Mouse (Mus musculus): ENCODE data around the gene Ddx18. TPM values are rescaled to one million over a fixed set of nuclear protein-coding genes. Genes with fewer than 3 reads are reported as not detected.

Ddx18 gene
- polyA plus RNA-seq, 1 experiment from 2014 or later: 53.3 TPM

DNA sequence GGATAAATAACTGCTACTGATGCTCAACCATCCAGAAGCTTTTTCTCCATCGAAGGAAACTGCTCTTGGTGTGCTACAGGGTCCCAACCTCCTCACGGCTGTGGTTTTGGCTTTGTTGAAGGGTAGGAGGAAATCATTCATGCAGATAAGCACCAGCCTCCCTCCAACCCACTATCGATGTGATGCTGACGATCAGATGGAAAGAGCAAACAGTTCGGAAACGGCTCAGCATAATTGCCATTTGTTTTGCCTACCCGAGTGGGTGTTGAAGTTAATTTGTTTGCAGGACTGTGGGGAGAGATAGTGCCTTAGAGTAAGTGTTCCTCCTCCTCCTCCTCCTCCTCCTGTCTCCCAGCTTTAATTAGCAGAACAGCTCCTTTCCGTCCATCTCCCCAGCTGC lies 27.4 kb downstream of the Ddx18 start:
- ATAC-seq (ENCODE audit: insufficient read depth, low FRiP score): no peak
- no peak overlapping the region for H3K4me2 ChIP-seq (ENCODE audit: low read depth, low read length)
- no peaks in the 10 kb centered on the region for H3K27me3 ChIP-seq (ENCODE audit: control insufficient read depth, insufficient read depth, low read length)
- 54% methylated on average over 8 of the region's 8 CpGs for WGBS
- no peaks in the 10 kb centered on the region for H3K9me3 ChIP-seq (replicated peaks; ENCODE audit: control insufficient read depth, low read length)
- no peak overlapping the region for H3K9ac ChIP-seq (ENCODE audit: low read length)
- H3K27ac ChIP-seq (ENCODE audit: low read length): no peak overlapping the region
- no peak overlapping the region for H3K4me3 ChIP-seq (replicated peaks; ENCODE audit: low read length)
- no peaks in the 10 kb centered on the region for H3K4me1 ChIP-seq (ENCODE audit: control insufficient read depth, insufficient read depth, low read length)
- H3K36me3 ChIP-seq (ENCODE audit: control insufficient read depth, insufficient read depth, low read length): no peaks in the 10 kb centered on the region

DNA sequence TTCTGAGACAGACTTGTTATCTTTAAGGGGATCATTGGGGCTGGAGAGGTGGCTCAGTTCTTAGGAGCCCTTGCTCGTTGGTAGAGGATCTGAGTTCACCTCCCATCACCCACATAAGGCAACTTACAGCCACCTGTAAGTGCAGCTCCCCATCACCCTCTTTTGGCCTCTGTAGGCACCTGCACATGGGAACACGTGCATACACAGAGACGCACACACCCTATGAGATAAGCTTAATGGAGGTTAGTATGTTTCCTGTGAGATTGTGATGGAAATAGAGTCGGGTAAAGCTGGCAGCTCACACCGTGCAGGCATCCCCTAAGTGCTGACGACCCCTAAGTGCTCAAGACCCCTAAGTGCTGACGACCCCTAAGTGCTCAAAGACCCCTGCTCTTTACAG lies 36.4 kb downstream of the Ddx18 start:
- ATAC-seq (ENCODE audit: insufficient read depth, low FRiP score): no peak
- Histone ChIP-seq H3K9ac (ENCODE audit: low read length) (no peak overlapping the region), H3K4me3 (replicated peaks; ENCODE audit: low read length) (no peak overlapping the region), H3K27me3 (ENCODE audit: control insufficient read depth, insufficient read depth, low read length) (peaks cover 17% of the 10 kb centered on the region), H3K36me3 (ENCODE audit: control insufficient read depth, insufficient read depth, low read length) (no peaks in the 10 kb centered on the region), H3K4me2 (ENCODE audit: low read depth, low read length) (no peak overlapping the region), H3K9me3 (replicated peaks; ENCODE audit: control insufficient read depth, low read length) (no peaks in the 10 kb centered on the region), H3K4me1 (ENCODE audit: control insufficient read depth, insufficient read depth, low read length) (peaks cover 7% of the 10 kb centered on the region; the same call in 1 of the 2 replicates), H3K27ac (ENCODE audit: low read length) (no peak overlapping the region)
- 62% methylated on average over 7 of the region's 7 CpGs for WGBS

DNA sequence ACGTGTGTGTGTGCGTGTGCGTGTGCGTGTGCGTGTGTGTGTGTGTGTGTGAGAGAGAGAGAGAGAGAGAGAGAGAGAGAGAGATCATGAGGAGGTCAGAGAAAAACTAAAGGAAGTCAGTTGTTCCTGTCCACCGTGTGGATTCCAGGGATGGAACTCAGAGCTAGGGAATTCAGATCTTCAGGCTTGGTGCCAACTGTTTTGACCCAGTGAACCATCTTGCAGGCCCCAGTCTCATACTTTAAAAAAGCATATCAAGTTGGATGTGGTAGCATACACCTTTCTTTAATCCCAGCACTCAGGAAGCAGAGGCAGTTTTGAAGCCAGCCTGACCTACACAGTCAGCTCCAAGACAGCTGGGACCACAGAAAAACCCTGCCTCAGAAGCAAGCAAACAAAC lies 38.5 kb downstream of the Ddx18 start:
- H3K4me1 ChIP-seq (ENCODE audit: control insufficient read depth, insufficient read depth, low read length): peaks cover 7% of the 10 kb centered on the region; the same call in 1 of the 2 replicates
- no peak overlapping the region for H3K9ac ChIP-seq (ENCODE audit: low read length)
- no peak overlapping the region for H3K27ac ChIP-seq (ENCODE audit: low read length)
- 89% methylated on average over 6 of the region's 6 CpGs for WGBS
- no peak for ATAC-seq (ENCODE audit: insufficient read depth, low FRiP score)
- H3K36me3 ChIP-seq (ENCODE audit: control insufficient read depth, insufficient read depth, low read length): no peaks in the 10 kb centered on the region
- no peaks in the 10 kb centered on the region for H3K9me3 ChIP-seq (replicated peaks; ENCODE audit: control insufficient read depth, low read length)
- H3K4me3 ChIP-seq (replicated peaks; ENCODE audit: low read length): no peak overlapping the region
- H3K27me3 ChIP-seq (ENCODE audit: control insufficient read depth, insufficient read depth, low read length): peaks cover 17% of the 10 kb centered on the region
- no peak overlapping the region for H3K4me2 ChIP-seq (ENCODE audit: low read depth, low read length)

DNA sequence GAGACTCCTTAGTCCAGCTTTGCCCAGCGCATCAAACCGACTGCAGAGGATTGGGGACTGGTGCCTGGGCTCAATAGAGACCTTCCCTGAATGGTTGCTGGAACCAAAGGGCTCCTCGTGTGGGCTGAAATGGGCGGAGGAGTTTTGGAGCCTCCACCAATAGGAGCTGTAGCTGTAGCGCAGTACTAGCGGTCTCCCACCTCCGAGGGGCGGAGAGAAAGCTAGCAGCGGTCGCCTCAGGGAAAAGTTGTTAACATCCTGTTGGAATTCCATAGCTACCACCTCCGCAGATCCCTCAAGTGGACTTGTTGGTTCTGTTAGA lies 39.4 kb downstream of the Ddx18 start, which contains the start of gene Htr5b:
TSS of gene Htr5b (minus strand) at position 67 of the 322 bp plus-strand sequence.
- peak; percentile 76; the same call in 1 of the 2 replicates for ATAC-seq (ENCODE audit: insufficient read depth, low FRiP score)

DNA sequence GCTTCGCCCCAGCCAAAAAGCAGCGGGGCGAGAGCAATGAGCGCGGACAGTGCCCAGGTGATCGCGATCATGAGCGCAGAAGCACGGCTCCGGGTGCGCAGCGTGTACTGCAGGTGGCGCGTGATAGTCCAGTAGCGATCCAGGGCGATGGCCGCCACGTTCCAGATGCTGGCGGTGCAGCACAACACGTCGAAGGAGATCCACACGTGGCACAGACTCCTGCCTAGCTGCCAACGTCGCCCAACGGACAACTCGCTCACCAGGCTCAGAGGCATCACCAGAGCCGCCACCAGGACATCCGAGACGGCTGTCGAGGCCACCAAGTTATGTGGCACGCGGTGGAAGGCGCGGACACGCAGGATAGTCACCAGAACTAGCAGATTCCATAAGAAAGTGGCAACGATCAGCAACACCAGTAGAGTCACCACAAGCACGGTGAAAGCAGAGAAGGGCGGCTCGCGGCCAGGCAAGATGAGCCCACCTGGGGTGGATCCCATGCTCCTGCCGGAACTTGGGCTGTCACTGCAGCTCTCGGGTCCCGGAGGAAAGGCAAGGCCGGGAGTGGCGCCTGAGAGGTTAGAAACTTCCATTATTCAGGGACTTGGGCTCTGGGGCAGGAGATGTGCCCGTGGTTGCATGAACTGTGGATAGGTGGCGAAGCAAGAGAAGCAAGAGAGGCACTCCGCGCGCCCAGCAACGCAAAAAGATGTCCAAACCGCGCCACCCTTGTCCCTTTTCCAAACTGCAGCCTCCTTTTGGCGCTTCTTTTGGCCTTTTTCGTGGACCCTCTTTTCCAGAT lies 40.0 kb downstream of the Ddx18 start:
- peak overlapping the region; percentile 61 for H3K4me2 ChIP-seq (ENCODE audit: low read depth, low read length)
- H3K36me3 ChIP-seq (ENCODE audit: control insufficient read depth, insufficient read depth, low read length): no peaks in the 10 kb centered on the region
- no peak for ATAC-seq (ENCODE audit: insufficient read depth, low FRiP score)
- H3K27ac ChIP-seq (ENCODE audit: low read length): no peak overlapping the region
- H3K4me1 ChIP-seq (ENCODE audit: control insufficient read depth, insufficient read depth, low read length): peaks cover 7% of the 10 kb centered on the region; the same call in 1 of the 2 replicates
- H3K9ac ChIP-seq (ENCODE audit: low read length): no peak overlapping the region
- 11% methylated on average over 55 of the region's 55 CpGs for WGBS
- peak overlapping the region; percentile 38 for H3K4me3 ChIP-seq (replicated peaks; ENCODE audit: low read length)
- peaks cover 17% of the 10 kb centered on the region for H3K27me3 ChIP-seq (ENCODE audit: control insufficient read depth, insufficient read depth, low read length)
- no peaks in the 10 kb centered on the region for H3K9me3 ChIP-seq (replicated peaks; ENCODE audit: control insufficient read depth, low read length)

More for the DNA sequence above, 39.4 kb downstream of the Ddx18 start, which contains the start of gene Htr5b:
- Histone ChIP-seq H3K4me1 (ENCODE audit: control insufficient read depth, insufficient read depth, low read length) (peaks cover 7% of the 10 kb centered on the region; the same call in 1 of the 2 replicates), H3K27me3 (ENCODE audit: control insufficient read depth, insufficient read depth, low read length) (peaks cover 17% of the 10 kb centered on the region), H3K9ac (ENCODE audit: low read length) (no peak within 1 kb of the TSS), H3K4me2 (ENCODE audit: low read depth, low read length) (peak within 1 kb of the TSS; percentile 61), H3K9me3 (replicated peaks; ENCODE audit: control insufficient read depth, low read length) (no peaks in the 10 kb centered on the region), H3K36me3 (ENCODE audit: control insufficient read depth, insufficient read depth, low read length) (no peaks in the 10 kb centered on the region), H3K4me3 (replicated peaks; ENCODE audit: low read length) (peak within 1 kb of the TSS; percentile 38), H3K27ac (ENCODE audit: low read length) (no peak within 1 kb of the TSS)
- WGBS: 4% methylated on average over 11 of the region's 11 CpGs

DNA sequence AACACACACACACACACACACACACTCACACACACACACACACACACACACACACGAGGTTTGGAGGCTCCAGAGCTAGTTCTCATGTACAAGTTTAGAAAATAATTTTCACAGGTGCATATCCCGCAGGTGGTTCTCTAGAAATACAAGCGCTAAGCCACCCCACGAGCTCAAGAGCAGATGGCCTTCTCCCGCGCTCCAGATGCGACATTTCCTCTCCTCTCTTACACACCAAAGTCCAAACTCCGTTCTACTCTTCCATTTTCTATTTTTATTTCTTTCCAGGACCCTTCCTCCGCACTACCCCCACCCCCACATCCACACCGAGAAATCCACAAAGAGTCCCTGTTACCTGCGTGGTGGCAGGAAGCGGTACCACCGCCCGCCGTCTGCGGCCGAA lies 40.7 kb downstream of the Ddx18 start:
- H3K4me3 ChIP-seq (replicated peaks; ENCODE audit: low read length): peak overlapping the region; percentile 38; the same call in 1 of the 2 replicates
- no peak overlapping the region for H3K9ac ChIP-seq (ENCODE audit: low read length)
- no peak for ATAC-seq (ENCODE audit: insufficient read depth, low FRiP score)
- peaks cover 17% of the 10 kb centered on the region for H3K27me3 ChIP-seq (ENCODE audit: control insufficient read depth, insufficient read depth, low read length)
- peak overlapping the region; percentile 61 for H3K4me2 ChIP-seq (ENCODE audit: low read depth, low read length)
- H3K9me3 ChIP-seq (replicated peaks; ENCODE audit: control insufficient read depth, low read length): no peaks in the 10 kb centered on the region
- peaks cover 7% of the 10 kb centered on the region; the same call in 1 of the 2 replicates for H3K4me1 ChIP-seq (ENCODE audit: control insufficient read depth, insufficient read depth, low read length)
- H3K36me3 ChIP-seq (ENCODE audit: control insufficient read depth, insufficient read depth, low read length): no peaks in the 10 kb centered on the region
- H3K27ac ChIP-seq (ENCODE audit: low read length): no peak overlapping the region
- WGBS: 42% methylated on average over 17 of the region's 17 CpGs

DNA sequence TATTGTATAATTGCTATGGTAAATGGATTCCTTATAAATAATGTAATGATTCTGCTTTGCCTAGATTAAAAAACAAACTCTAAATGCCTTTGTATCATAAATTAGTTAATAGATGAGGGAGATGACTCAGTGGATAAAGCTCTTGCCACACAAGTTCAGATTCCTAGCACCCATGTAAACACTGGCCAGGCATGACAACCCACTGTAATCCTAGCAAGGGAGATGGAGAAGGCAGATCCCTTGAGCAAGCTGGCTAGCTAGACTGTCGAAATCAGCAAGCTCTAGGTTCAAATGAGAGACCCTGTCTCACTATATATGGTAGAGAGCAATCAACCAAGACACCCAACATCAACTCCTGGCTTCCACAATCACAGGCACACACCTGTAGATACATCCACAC lies 49.2 kb downstream of the Ddx18 start:
- no peaks in the 10 kb centered on the region for H3K27me3 ChIP-seq (ENCODE audit: control insufficient read depth, insufficient read depth, low read length)
- H3K4me3 ChIP-seq (replicated peaks; ENCODE audit: low read length): no peak overlapping the region
- 64% methylated on average over 1 of the region's 1 CpGs for WGBS
- H3K4me2 ChIP-seq (ENCODE audit: low read depth, low read length): no peak overlapping the region
- no peak overlapping the region for H3K9ac ChIP-seq (ENCODE audit: low read length)
- H3K27ac ChIP-seq (ENCODE audit: low read length): no peak overlapping the region
- ATAC-seq (ENCODE audit: insufficient read depth, low FRiP score): no peak
- no peaks in the 10 kb centered on the region for H3K36me3 ChIP-seq (ENCODE audit: control insufficient read depth, insufficient read depth, low read length)
- H3K4me1 ChIP-seq (ENCODE audit: control insufficient read depth, insufficient read depth, low read length): no peaks in the 10 kb centered on the region
- no peaks in the 10 kb centered on the region for H3K9me3 ChIP-seq (replicated peaks; ENCODE audit: control insufficient read depth, low read length)

DNA sequence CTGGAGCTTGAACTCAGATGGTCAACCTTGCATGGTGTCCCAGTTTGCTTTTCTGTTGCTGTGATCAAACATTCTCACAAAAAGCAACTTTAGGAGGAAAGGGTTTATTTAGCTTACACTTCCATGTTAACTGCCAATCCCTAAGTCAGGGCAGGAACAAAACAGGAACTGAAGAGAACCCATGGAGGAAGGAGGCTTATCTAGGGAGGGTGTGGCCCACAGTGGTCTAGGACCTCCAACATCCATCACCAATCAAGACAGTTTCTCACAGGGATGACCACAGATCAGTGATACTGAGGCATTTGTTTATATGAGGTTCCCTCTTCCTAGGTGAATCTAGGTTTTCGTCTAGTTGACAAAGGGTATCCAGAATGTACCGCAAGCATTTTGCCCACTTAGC lies 55.8 kb downstream of the Ddx18 start:
- Histone ChIP-seq H3K9ac (ENCODE audit: low read length) (no peak overlapping the region), H3K27me3 (ENCODE audit: control insufficient read depth, insufficient read depth, low read length) (no peaks in the 10 kb centered on the region), H3K36me3 (ENCODE audit: control insufficient read depth, insufficient read depth, low read length) (no peaks in the 10 kb centered on the region), H3K9me3 (replicated peaks; ENCODE audit: control insufficient read depth, low read length) (no peaks in the 10 kb centered on the region), H3K4me3 (replicated peaks; ENCODE audit: low read length) (no peak overlapping the region), H3K4me2 (ENCODE audit: low read depth, low read length) (no peak overlapping the region), H3K4me1 (ENCODE audit: control insufficient read depth, insufficient read depth, low read length) (no peaks in the 10 kb centered on the region), H3K27ac (ENCODE audit: low read length) (no peak overlapping the region)
- ATAC-seq (ENCODE audit: insufficient read depth, low FRiP score): no peak
- whole genome bisulfite sequencing: 81% methylated on average over 2 of the region's 2 CpGs

DNA sequence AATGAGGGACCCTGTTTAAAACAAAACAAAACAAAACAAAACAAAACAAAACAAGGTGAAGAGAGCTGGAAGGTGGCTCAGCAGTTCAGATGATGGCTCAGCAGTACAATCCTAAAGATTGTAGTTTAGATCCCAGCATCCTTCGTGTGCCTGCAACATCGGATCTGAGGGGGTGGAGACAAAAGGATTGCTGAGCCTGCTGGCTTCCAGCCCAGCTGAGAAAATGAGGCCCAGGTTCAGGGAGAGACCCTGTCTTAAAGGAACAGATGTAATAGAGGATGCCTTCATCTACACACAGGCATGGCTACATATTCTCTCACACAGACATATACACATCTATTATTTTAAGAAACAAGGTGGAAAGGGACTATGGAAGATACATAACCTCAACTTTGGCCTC lies 56.6 kb downstream of the Ddx18 start:
- 20% methylated on average over 2 of the region's 2 CpGs for WGBS
- H3K27ac ChIP-seq (ENCODE audit: low read length): no peak overlapping the region
- H3K4me2 ChIP-seq (ENCODE audit: low read depth, low read length): no peak overlapping the region
- no peak overlapping the region for H3K4me3 ChIP-seq (replicated peaks; ENCODE audit: low read length)
- no peaks in the 10 kb centered on the region for H3K36me3 ChIP-seq (ENCODE audit: control insufficient read depth, insufficient read depth, low read length)
- no peak overlapping the region for H3K9ac ChIP-seq (ENCODE audit: low read length)
- no peaks in the 10 kb centered on the region for H3K4me1 ChIP-seq (ENCODE audit: control insufficient read depth, insufficient read depth, low read length)
- ATAC-seq (ENCODE audit: insufficient read depth, low FRiP score): no peak
- H3K9me3 ChIP-seq (replicated peaks; ENCODE audit: control insufficient read depth, low read length): no peaks in the 10 kb centered on the region; the same call in 1 of the 2 replicates
- H3K27me3 ChIP-seq (ENCODE audit: control insufficient read depth, insufficient read depth, low read length): no peaks in the 10 kb centered on the region
